Mouse (Mus musculus) kidney, adult 8-10 months (tissue): ENCODE data around the gene Olfr1098.

Source experiments
- DNase-seq, 2 experiments: peaks; one replicate each; pipeline ENCODE4 v3.0.0; 2022

Gene Olfr1098

GRCm38 (mm10) chr2:86924445-86924844, at the start of gene Olfr1098:
TSS of gene Olfr1098 (minus strand) at chr2:86924545.
- DNase-seq = no peak

GRCm38 (mm10) chr2:86960593-86960992, 36.2 kb upstream of the Olfr1098 start, which contains the start of gene Olfr1099:
TSS of gene Olfr1099 (minus strand) at chr2:86960693.
- no peak for DNase-seq

- DNase-seq = no peak
Observed at GRCm38 (mm10) chr2:86926557-86926956, 2.2 kb upstream of the Olfr1098 start.

GRCm38 (mm10) chr2:86905647-86906046, 18.7 kb downstream of the Olfr1098 start:
- DNase-seq = no peak

- no peak for DNase-seq
Observed at GRCm38 (mm10) chr2:86892116-86892515, 32.2 kb downstream of the Olfr1098 start, which contains the start of gene Olfr1097. TSS of gene Olfr1097 (minus strand) at chr2:86892216.

GRCm38 (mm10) chr2:86874702-86875101, 49.6 kb downstream of the Olfr1098 start, which contains the start of gene Gm13723:
TSS of gene Gm13723 (minus strand) at chr2:86874802.
- DNase-seq = no peak
